Mouse (Mus musculus) liver, adult 2 months (tissue): Measurements from ENCODE around the gene Irak3. TPM values are rescaled to one million over a fixed set of nuclear protein-coding genes. Genes with fewer than 3 reads are reported as not detected.

ENCODE experiments used
- DNase-seq: peaks from one replicate; pipeline ENCODE4 v3.0.0-alpha.2; 2011; ENCODE audit warnings: low read depth, low spot score; ENCODE audit errors: extremely low read depth
- H3K27ac ChIP-seq: fragments of 200-500 bp; replicated peaks from 2 replicates; pipeline ENCODE4 v1.5.1; 2012; ENCODE audit warnings: low read depth, mild to moderate bottlenecking, control low read depth, inconsistent platforms, low read length; ENCODE audit not compliant: insufficient read depth
- H3K27me3 ChIP-seq: fragments of 200-500 bp; 2 replicates; pipeline ENCODE4 v1.6.1; 2012; ENCODE audit warnings: mild to moderate bottlenecking, moderate library complexity, low read length, inconsistent platforms; ENCODE audit not compliant: control insufficient read depth, insufficient read depth
- H3K36me3 ChIP-seq: fragments of 200-500 bp; 2 replicates; pipeline ENCODE4 v1.6.1; 2012; ENCODE audit warnings: low read length, inconsistent platforms; ENCODE audit not compliant: control insufficient read depth, insufficient read depth
- H3K4me1 ChIP-seq: fragments of 200-500 bp; 2 replicates; pipeline ENCODE4 v1.6.1; 2011; ENCODE audit warnings: low read length; ENCODE audit not compliant: control insufficient read depth, insufficient read depth
- H3K4me3 ChIP-seq: fragments of 200-500 bp; 2 replicates; pipeline ENCODE4 v1.5.1; 2011; ENCODE audit warnings: low read depth, mild to moderate bottlenecking, control low read depth, low read length, moderate library complexity; ENCODE audit not compliant: insufficient read depth
- H3K79me2 ChIP-seq: fragments of 200-500 bp; 2 replicates; pipeline ENCODE4 v1.6.1; 2012; ENCODE audit warnings: inconsistent platforms, mild to moderate bottlenecking, low read length, moderate library complexity; ENCODE audit not compliant: control insufficient read depth, insufficient read depth
- H3K9ac ChIP-seq: fragments of 200-500 bp; 2 replicates; pipeline ENCODE4 v1.6.1; 2012; ENCODE audit warnings: low read depth, mild to moderate bottlenecking, control low read depth, inconsistent platforms, low read length
- CTCF ChIP-seq: fragments of 200-500 bp; IDR thresholded peaks from 2 replicates; pipeline ENCODE4 v1.5.1; 2011; ENCODE audit warnings: low read depth, low read length, control low read depth
- POLR2A ChIP-seq: fragments of 200-500 bp; IDR thresholded peaks from 2 replicates; pipeline ENCODE4 v1.6.1; 2011; ENCODE audit warnings: low read length, control low read depth; ENCODE audit not compliant: insufficient read depth; ENCODE audit errors: extremely low read depth
- WGBS: fragments of 180-500 bp; shearing (Covaris S2); methylation state at CpG from one replicate; pipeline ENCODE4 v1.1.7; 2018; 5-methylcytosine and 5-hydroxymethylcytosine counted together
- polyA plus RNA-seq: library from polyadenylated mRNA; depleted of rRNA; stranded (reverse); fragments of >200 nt; gene quantifications from 2 replicates; pipeline ENCODE4 v1.2.3, GENCODE M21; 2012
- total RNA-seq: library from RNA; depleted of rRNA; stranded (reverse); fragments of >200 nt; gene quantifications from 2 replicates; pipeline ENCODE4 v1.2.3, GENCODE M21; 2014

The Irak3 gene
- total and polyA plus RNA-seq, 2 experiments: 0.49 to 1.1 TPM

DNA sequence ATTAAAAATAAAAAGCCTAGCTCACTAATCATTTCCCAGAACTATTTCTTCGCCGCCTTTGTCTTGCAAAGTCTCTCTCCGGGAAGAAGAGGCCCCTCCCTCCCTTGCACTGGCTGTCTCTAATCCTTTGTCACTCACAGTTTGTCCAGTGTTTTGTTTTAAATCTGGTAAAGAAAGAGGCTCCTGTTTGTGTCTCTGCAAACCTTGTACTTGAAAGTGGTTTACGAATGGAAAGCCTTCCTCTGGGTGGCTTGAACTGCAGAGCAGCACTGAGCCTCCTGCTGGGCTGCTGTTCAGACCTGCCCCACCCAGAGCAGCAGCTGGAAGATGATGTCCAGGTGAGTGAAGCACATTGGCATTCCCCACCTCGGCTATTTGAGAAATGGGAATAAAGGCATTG lies 30.6 kb downstream of the Irak3 start:
- Histone ChIP-seq H3K27ac (no peak overlapping the region), H3K4me3 (no peak overlapping the region), H3K4me1 (no peaks in the 10 kb centered on the region), H3K9ac (no peak overlapping the region), H3K79me2 (no peaks in the 10 kb centered on the region), H3K36me3 (no peaks in the 10 kb centered on the region), H3K27me3 (no peaks in the 10 kb centered on the region)
- DNase-seq: no peak
- WGBS: 63% methylated on average over 5 of the region's 5 CpGs
- TF ChIP-seq CTCF: no peak
- TF ChIP-seq POLR2A: no peak

DNA sequence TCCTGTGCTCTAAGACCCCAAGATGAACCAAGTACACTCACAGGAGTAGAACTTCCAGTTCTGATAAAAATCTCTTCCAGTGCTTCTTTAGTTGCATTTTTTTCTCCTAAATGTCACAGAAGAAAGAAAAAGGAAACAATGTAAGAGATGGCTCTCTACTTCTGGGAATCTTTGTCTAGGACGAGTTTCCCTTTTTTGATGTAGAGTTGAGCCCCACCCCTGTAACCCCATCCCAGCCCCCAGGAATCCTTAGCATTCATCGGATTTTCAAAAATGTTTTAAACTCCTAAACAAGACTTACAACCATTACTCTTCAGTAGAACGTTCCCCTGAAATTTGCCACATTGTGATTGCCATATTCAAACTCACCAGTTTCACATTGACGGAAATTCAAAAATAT lies 31.7 kb downstream of the Irak3 start:
- Histone ChIP-seq H3K27me3 (no peaks in the 10 kb centered on the region), H3K27ac (no peak overlapping the region), H3K79me2 (no peaks in the 10 kb centered on the region), H3K4me1 (no peaks in the 10 kb centered on the region), H3K4me3 (no peak overlapping the region), H3K9ac (no peak overlapping the region), H3K36me3 (no peaks in the 10 kb centered on the region)
- no peak for DNase-seq
- TF ChIP-seq CTCF (no peak), POLR2A (no peak)
- WGBS: 77% methylated on average over 4 of the region's 4 CpGs

DNA sequence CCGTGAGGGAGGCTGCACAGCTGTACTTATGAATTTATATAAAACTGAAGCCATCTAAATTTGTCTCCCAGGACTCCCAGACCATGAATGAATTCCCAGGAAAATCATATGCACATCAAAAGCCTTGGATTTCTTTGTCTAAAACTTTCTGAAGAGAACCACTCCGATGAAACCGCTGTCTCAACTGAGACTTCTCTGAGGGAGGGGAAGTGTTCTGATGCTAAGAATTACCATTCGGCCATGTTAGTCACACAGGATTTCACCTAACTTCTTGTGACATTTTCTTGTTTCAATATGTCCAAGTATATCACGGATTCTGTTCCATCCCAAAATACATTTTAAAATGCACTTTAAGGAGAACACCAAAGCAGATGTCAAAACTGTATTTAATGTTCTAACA lies 32.1 kb downstream of the Irak3 start:
- Histone ChIP-seq H3K4me3 (no peak overlapping the region), H3K9ac (no peak overlapping the region), H3K79me2 (no peaks in the 10 kb centered on the region), H3K36me3 (no peaks in the 10 kb centered on the region), H3K4me1 (no peaks in the 10 kb centered on the region), H3K27me3 (no peaks in the 10 kb centered on the region), H3K27ac (no peak overlapping the region)
- 87% methylated on average over 5 of the region's 5 CpGs for WGBS
- DNase-seq: no peak
- no peak for TF ChIP-seq POLR2A
- no peak for TF ChIP-seq CTCF

DNA sequence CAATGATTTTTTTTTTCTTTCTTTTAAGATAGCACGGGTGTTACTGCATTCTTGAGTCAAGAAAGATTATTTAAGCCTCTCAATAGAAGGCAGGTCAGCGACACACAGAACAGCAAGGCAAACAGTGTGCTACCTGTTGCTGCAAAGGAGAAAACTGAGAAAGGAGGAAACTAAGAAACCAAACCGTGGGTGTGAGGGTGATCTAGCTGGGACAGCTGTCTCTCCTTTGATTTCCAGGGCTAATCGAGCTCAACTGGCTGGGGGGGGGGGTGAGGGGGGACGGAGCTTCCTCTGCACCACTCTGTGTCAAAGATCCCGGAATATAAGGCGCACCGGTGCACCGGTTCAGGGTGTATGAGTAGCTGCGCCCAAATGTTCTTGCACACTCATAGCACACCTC lies 32.9 kb downstream of the Irak3 start:
- Histone ChIP-seq H3K4me1 (no peaks in the 10 kb centered on the region), H3K36me3 (no peaks in the 10 kb centered on the region), H3K79me2 (no peaks in the 10 kb centered on the region), H3K9ac (no peak overlapping the region), H3K27me3 (no peaks in the 10 kb centered on the region), H3K27ac (no peak overlapping the region), H3K4me3 (no peak overlapping the region)
- no peak for DNase-seq
- no peak for TF ChIP-seq POLR2A
- no peak for TF ChIP-seq CTCF
- 52% methylated on average over 10 of the region's 10 CpGs for WGBS

DNA sequence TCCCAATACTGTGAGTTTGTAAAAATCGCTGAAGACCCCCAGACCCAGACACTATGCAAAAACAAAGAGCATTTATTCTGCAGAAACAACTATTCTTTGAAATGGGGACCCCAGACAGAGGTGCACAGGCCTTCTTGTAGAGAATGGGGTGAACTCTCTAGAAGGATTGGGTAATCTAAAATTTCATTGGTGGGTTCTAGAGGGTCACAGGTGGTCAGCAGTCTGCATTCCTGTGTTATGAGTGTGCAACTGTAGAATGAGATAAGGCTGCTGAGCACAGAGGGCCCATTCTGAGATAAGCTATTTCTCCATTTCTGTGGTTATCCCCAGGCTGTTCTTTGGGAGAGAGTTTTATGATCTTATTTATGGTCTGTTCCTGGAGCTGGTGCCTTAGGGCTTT lies 33.9 kb downstream of the Irak3 start:
- Histone ChIP-seq H3K4me3 (no peak overlapping the region), H3K27me3 (no peaks in the 10 kb centered on the region), H3K79me2 (no peaks in the 10 kb centered on the region), H3K36me3 (no peaks in the 10 kb centered on the region), H3K4me1 (no peaks in the 10 kb centered on the region), H3K9ac (no peak overlapping the region), H3K27ac (no peak overlapping the region)
- TF ChIP-seq CTCF (no peak), POLR2A (no peak)
- DNase-seq: no peak
- 65% methylated on average over 1 of the region's 1 CpGs for WGBS

DNA sequence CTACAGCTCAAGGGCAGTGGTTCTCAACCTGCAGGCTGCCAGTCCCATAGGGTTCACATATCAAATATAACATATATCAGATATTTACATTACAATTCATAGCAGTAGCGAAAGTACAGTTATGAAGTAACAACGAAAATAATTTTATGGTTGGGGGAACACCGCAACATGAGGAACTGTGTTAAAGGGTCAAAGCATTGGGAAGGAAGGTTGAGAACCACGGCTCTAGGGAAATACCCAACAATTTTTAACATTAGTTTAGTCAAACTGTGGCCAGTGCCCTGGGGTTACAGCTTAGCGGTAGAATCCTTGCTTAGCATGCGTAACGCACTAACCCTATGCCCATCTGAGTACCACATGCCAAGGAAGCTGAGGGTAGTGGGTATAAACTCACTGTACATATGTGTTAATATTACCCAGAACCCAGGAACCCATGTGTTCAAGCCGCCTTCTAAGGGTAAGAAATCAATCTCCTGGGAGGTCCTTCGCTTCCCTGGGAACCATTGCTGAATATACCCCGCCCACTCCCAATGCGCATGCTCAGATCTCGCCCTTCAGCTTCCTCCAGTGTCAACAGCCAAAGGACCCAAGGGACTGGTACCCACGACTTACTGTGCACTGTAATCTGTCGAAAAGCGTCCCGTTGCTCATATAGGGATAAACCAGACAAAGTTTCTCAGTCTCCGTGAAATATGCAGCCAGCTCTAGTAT lies 36.0 kb downstream of the Irak3 start:
- Histone ChIP-seq H3K4me1 (no peaks in the 10 kb centered on the region), H3K9ac (no peak overlapping the region), H3K27me3 (no peaks in the 10 kb centered on the region), H3K36me3 (no peaks in the 10 kb centered on the region), H3K27ac (no peak overlapping the region), H3K79me2 (no peaks in the 10 kb centered on the region), H3K4me3 (no peak overlapping the region)
- DNase-seq: no peak
- 88% methylated on average over 17 of the region's 17 CpGs for WGBS
- TF ChIP-seq CTCF: no peak
- no peak for TF ChIP-seq POLR2A
